Mouse (Mus musculus): ENCODE data around the gene AU018091.
"Not testable (repeated sequence)": the region's sequence is repeated elsewhere in the genome, so short reads cannot be mapped to it uniquely, and the experiment has no call there.

AU018091 gene

DNA sequence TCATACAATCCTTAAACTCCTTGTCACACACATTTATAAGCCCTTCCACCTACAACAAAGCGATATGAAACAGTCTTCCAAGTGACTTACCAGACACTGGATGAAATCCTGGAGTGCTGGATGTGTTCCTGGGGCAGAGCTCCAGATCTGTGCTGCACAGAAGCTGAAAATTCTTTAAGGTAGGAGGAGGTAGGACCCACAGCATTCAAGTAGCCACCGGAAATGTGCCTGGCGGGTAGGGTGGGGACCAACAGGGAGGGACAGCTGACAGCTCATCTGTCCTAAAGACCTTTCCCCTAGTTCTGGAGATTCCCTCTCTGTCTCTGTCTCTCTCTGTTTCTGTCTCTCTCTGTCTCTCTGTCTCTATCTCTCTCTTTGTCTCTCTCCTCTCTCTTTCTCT is at the start of gene AU018091:
Gene AU018091, minus strand, starts transcription at position 279 of the 400 bp plus-strand sequence.
- no peak for DNase-seq (ENCODE audit: low spot score)

DNA sequence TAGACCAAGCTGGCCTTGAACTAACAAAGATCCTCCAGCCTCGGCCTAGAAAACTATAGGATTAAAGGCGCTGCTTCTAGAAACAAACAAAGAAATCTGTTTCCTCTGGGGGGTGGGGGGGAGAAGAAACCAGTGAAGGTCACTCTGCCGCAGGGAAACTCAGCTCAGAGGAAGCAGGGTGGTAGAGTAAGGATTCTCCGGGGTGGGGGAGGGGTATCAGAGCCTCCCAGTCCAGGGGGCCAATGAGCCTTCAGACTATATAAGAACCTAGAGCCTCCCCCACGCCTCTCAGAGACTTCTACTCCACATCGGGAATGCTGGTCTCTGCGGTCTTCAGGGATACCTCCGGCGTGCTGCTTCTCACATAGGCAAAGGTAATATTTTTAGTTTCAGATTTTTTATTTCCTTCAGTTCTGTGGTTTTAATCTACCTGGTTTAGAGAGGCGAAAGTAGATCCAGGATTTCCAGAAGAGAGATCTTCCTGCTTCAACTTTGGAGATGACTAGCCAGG is 48.6 kb upstream of the AU018091 start:
- DNase-seq (ENCODE audit: low spot score): no peak

DNA sequence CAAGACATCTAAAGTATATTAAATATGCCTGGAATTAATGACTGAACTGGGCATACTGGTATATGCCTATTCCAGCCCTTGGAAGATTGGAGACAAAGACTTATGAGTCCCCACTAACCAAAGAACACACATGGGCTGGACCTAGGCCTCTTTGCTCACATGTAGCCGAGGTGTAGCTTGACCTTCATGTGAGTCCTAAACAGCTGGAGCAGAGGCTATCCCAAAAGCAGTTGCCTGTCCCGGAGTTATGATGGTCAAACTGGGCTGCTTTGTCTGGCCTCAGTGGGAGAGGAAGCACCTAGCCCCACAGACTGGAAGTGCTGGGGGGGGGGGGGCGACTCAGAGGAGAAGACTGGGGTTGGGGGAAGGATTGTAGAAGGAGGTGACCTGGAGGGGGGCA is 47.3 kb upstream of the AU018091 start:
- no peak for DNase-seq (ENCODE audit: low spot score)

DNA sequence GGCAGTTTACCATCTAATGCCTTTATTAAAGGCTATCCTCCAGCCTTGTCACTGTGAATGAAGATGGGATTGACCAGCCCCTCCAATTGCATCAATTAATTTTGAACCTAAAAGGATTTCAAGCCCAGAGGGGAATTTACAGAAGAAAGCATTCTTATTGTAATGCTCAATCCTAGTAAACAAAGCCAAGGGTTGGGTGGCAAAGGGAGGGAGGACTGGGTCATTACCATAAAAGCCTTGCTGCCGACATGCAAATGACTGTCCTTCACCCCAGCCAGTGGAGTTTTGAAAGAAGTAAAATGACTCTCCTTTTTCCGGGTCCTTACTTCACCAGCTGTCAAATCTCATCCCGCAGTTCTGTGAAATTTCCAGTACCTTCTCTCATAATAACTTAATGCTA is 44.6 kb upstream of the AU018091 start:
- DNase-seq (ENCODE audit: low spot score): no peak

DNA sequence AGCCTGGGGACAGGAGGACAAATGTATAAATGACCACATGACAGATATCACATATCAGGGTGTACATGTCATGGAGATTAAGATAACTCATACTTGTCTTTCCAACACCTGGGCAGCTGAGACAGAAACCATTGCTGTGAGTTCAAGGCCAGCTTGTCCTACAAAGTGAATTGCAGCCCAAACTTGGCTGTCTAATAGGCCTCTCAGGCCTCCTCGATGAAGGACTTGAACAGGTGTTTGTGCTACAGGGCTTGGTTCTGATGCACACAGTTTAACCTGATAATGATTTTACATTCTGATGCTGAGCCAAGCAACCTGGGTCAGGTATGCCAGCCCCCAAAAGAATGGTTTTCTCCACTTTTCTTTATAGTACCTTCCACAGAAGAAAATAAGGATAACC is 44.2 kb upstream of the AU018091 start:
- no peak for DNase-seq (ENCODE audit: low spot score)

DNA sequence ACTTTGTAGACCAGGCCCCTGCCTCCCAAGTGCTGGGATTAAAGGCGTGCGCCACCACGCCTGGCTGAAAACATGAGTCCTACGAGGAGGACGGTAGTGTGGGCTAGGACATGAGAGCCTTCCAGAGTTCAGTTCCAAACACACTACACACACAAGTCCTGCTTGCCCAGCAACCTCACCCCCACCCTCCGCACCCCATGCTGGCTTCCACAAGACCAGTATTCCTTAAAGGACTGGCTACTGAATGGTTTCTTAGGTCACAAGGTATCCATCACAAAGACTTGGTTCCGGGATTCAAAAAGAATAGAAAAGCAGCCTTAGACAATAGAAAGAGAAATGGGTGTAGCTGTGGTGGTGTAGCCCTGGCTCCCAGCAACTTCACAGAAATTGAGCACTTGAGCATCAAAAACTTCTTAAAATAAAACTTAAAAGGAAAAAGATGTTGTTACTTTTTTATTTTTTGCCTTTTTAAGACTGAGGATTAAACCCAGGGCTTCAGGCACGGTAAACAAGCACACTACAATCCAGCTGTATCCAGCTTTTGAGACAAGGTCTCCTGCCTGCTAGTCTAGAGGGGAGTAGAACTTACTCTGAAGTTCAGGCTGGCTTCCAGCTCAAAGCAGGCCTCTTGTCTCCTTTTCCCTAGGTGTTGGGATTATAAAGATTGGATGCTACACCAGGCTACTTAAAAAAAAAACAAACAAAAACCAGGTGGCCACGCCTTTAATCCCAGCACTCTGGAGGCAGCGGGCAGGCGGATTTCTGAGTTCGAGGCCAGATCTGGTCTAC is 43.2 kb upstream of the AU018091 start:
- no peak for DNase-seq (ENCODE audit: low spot score)

DNA sequence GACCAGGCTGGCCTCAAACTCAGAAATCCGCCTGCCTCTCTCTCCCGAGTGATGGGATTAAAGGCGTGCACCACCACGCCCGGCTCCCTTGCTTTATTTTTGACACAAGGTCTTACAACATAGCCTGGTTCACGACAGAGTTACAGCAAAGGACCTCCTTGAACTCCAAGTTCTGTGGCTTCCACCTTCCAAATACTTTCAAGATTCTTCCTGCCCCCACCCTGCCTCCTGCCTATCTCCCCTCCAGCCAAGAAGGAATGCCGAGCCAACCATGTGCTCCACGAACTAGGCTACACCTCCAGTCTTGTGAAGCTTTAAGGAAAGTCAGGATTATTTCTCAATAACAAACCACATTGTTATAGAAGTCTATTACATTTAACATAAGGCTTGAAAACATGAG is 42.5 kb upstream of the AU018091 start:
- DNase-seq (ENCODE audit: low spot score): no peak

DNA sequence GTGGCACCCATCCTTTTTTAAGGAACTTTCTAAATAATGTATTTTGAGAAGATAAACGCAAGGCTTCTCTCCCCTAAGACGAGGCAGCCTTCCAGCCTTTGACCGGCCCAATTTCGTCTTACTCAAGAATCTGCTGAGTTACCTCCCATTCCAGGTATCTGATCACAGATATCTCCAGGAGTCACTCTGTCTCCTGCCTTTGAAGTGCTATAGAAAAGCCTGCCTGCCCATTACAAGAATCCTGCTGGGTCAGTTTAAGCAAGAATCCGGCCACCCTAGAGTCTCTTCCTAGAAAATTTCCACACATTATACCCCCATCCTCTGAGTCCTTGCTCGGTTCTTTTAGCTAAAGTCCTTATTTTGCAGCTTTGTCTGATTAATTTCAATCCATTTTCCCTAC is 41.6 kb upstream of the AU018091 start:
- DNase-seq (ENCODE audit: low spot score): no peak

DNA sequence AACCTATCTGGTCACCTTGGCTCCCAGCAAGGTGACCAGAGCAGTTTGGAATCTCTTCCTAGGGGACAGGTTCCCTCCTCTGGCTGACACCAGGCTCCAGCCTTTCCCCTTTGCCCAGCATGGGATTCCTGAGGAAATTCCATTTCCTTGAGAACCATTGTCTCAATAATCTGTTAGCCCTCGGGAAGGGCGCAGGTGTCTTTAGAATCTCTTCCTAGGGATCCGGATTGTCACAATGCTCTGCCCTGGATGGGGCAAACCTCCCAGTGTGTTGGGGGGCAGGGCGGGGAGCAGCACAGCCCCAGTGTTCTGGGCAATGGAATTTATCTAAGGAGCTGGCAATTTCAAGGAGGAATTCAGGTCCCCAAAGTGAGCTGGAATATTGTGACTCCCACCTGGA is 37.5 kb upstream of the AU018091 start:
- DNase-seq (ENCODE audit: low spot score): no peak

DNA sequence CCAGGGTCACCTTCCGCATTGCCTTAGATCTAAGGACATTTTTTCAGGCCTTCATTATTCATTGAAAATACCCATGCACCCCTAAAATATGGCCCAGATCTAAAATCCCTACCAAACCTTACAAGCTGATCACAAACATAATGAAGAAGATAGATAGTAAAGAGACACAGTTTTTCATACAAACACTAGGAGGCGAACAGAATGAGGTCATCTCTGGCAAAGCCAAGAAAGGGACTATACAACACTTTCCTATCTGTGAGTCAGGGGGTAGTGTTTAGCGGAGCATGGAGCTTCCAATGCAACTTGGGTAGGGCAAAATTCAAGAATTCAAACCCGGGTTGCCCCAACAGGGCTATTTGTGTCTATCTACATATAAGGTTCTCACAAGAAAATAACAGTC is 35.6 kb upstream of the AU018091 start:
- DNase-seq (ENCODE audit: low spot score): no peak

DNA sequence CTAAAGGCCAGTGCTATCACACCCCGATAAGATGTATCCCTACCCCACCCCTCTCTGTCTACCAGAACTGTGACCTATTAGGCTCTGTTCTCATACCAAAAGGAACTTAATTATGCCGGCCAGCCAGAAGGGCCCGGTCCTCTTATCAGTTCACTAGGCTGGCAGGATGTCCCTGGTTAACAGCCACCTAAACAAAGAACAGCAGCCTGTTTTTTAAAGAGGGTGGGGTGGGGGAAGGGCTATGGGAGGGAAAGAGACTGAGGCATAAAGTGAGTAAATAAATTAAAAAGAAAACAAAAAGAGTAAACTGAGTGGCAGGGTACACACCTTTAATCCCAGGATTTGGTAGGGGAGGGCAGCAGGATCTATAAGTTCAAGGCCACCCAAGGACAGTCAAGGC is 34.9 kb upstream of the AU018091 start:
- DNase-seq (ENCODE audit: low spot score): no peak

DNA sequence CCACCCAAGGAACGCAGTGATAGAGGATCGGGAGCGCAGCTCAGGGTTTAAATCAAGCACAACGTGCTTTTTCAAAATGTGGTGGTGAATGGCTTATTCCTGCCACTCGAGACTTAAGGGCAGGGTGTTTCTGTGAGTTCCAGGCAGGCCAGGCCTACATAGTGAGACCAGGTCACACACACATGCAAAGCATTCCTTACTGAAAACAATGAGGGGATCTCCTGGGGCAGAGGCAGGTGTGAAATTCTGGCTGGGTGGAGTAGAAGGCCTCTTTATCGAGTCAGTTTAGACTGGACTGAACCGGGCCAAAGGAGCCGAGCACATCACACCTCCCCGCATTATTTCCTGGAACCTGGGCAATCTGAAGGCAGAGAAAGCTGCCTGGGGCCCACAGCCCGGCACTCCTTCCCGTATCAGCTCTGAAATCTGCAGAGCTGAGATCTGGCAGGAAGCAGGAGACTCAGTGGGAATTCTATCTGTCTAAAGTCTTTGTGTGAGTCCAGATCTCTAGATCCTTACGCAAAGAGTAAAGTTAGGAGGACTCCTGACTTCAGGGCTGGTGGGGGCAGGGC is 32.2 kb upstream of the AU018091 start:
- no peak for DNase-seq (ENCODE audit: low spot score)

DNA sequence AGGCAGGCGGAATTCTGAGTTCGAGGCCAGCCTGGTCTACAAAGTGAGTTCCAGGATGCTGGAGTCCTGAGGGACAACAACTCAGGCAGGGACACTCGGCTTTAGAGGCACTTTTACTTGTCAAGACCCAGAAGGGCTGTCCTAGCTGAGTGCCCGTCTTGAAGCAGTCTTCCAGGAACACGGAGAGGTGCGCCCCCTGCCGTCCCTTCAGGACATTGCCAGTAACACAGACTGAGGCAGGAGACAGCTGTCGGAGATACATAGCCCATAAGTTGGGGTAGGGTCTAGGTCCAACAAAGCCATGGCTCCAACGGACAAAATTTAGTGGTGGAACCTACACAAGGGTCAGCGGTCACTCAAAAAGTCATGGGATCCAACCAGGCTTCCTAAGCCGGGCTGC is 29.9 kb upstream of the AU018091 start:
- DNase-seq (ENCODE audit: low spot score): peak; percentile 48

DNA sequence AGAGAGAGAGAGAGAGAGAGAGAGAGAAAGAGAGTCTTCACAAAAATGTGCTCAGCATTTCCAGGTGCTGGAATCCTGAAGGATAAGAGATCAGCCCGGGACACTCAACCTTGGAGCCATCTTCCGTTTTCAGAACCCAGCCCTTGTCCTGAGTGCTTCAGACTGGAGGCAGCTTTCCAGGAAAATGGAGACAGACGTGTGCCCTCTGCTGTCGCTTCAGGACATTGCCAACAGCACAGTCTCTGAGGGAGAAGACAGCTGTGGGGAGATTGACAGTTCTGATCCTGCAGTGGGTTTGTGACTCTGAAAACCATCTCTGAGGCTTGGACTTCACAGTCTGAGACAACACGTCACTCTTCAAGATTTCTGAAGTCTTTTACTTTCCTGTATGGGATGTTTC is 26.8 kb upstream of the AU018091 start:
- DNase-seq (ENCODE audit: low spot score): no peak

DNA sequence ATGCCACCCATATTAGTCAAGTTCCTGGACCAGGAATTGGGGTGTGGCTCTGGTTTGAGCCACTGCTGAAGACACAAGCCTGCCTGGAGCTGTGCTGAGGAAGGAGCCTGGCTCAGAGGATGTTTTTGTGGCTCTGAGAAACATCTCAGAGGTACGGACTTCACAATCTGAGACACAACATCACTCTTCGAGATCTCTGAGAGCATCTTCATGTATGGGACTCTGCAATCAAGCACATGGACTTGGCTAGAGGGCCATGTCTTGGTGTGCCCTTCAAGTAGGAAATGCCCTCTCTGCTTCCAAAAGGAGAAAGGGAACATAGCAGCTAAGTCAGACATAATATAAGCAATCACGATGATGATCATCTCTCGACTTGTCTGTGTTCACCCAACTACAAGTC is 25.5 kb upstream of the AU018091 start:
- no peak for DNase-seq (ENCODE audit: low spot score)

DNA sequence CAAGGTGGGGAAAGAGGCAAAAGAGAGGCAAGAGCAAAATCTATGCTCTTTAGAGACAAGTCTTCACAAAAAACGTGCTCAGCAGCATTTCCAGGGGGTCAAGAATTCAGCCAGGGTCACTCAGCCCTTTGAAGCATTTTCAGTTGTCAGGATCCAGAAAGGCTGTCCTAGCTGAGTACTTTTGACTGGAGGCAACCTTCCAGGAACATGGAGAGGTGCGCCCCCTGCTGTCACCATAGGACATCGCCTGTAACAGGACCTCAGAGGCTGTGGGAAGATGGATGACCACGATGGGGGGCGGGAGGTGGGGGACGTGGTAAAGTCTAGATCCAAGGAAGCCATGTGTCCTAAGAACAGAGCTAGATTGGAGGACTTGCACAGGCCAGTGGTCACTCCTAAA is 24.9 kb upstream of the AU018091 start:
- DNase-seq (ENCODE audit: low spot score): peak; percentile 66

DNA sequence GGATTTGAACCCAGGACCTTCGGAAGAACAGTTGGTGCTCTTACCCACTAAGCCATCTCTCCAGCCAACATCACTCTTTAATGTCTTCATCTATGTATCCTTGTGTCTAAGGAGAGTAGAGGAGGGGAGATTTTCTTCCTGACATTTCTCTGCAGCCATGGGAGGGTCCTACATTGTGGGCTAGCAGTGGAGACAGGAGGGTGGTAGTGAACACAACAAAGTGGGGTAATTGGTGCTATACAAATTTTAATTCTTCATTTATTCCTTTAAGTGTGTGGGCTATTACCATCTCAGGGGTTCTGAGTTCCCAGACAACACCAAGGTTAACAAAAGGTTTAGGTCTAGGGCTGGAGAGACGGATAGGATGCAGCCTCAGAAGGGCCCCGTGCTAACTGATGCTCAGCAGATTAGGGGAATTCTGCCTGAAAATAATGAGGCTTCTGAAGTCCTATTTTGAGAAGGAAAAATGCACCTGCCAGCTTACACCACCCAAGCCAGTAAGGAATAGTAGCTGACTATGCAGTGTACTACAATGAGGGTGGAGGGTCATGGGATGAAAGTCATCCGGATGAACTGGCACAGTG is 24.1 kb upstream of the AU018091 start:
- no peak for DNase-seq (ENCODE audit: low spot score)

DNA sequence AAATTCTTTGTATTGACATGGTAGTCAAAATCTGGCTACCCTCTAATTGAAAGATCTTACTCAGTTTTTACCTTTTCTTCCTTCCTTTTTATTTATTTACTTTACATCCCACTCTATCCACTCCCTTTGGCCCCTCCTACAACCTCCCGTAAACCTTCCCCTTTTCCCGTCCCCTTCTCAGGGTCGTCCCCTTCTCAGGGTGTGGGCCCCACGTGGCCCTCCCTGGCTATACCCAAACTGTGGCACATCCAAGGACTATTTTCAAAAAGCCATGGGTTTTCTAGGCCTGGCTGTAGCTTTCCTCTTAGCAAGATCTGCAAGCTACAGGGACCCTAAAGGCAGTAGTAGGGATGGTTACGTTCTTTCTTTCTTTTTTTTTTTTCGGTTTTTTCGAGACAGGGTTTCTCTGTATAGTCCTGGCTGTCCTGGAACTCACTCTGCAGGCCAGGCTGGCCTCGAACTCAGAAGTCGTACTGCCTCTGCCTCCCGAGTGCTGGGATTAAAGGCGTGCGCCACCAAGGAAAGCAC is 23.0 kb upstream of the AU018091 start:
- no peak for DNase-seq (ENCODE audit: low spot score)

DNA sequence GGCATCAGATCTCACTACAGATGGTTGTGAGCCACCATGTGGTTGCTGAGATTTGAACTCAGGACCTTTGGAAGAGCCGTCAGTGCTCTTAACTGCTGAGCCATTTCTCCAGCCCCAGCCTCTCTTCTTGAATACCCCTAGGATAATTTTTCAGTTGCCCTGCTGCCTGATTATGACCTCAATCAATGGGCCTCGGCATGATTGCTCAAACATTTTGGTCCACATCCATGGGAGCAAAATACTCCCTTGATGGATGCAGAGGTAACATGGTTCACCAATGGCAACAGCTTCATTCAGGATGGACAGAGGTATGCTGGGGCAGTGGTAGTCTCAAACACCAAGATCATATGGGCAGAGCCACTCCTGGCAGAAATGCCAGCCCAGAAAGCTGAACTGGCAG is 17.7 kb upstream of the AU018091 start:
- not testable (repeated sequence) for DNase-seq (ENCODE audit: low spot score)

DNA sequence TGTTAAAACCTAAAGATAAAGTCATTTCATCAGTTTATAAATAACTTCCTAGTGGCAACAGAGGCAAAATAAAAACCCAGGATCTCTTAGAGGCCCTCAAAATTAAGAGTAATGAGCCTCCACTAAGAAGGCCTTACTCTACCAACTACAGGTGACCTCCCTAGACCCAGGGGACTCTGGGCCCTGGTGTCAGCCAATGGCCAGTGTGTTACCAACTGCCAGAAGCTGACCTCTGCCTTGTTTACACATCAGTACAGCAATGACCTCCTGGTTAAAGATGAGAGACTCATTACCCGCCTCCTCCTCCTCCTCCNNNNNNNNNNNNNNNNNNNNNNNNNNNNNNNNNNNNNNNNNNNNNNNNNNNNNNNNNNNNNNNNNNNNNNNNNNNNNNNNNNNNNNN is 17.1 kb upstream of the AU018091 start:
- no peak for DNase-seq (ENCODE audit: low spot score)

DNA sequence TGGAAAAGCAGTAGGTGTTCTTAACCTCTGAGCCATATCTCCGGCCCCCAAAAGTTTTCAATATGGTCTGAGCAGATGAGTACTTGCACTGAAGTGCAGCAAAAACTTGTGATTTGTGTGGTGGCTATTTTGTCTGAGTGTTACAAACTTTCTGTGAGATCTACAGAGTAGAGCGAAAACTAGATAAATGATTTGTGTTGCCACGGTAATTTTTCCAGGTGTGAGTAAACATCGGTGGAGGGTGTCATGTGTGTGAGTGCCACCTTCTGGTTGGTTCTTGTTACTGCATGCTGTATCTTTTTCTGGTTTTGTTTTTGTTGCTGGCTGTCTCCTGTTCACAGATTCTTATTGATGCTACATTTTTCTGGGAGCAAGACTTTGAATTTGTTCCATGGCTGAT is 15.4 kb upstream of the AU018091 start:
- peak; percentile 11 for DNase-seq (ENCODE audit: low spot score)

DNA sequence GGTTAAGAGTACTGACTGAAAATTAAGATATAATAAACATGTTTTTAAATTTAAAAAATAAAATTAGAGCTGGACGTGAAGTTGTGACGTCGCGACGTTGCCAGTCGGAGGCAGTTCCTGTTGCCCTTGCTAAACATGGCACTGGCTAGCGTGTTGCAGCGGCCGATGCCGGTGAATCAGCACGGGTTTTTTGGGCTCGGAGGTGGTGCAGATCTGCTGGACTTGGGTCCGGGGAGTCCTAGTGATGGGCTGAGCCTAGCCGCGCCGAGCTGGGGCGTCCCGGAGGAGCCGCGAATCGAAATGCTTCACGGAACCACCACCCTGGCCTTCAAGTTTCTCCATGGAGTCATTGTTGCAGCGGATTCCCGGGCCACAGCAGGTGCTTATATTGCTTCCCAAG is 12.0 kb upstream of the AU018091 start:
- DNase-seq (ENCODE audit: low spot score): not testable (repeated sequence)

DNA sequence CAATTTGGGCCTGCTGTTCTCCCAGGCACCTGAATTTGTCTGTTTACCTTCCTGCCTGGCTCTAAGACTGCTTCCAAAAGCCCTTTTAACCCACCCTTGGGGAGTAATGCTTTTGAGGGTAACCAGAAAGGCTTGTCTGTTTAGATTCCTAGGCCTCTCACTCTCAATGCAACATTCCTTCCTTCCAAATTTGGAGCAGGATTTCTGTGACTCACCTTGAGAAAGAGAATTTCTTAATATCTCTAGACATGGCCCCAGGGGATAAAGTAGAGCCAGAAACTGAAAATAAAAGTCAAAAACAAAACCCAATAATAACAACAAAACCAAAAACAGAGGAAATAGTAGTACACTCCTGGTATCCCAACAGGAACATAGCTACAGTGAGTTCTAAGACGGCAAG is 707 bp downstream of the AU018091 start:
- DNase-seq (ENCODE audit: low spot score): no peak

All from embryo, embryonic 10 days (tissue).